Mouse (Mus musculus) liver, adult 2 months (tissue): ENCODE data around the gene Slc35f5. TPM values are rescaled to one million over a fixed set of nuclear protein-coding genes. Genes with fewer than 3 reads are reported as not detected.

Experiments
- DNase-seq: peaks from one replicate; pipeline ENCODE4 v3.0.0-alpha.2; 2011; ENCODE audit warnings: low read depth, low spot score; ENCODE audit errors: extremely low read depth
- H3K27ac ChIP-seq: fragments of 200-500 bp; replicated peaks from 2 replicates; pipeline ENCODE4 v1.5.1; 2012; ENCODE audit warnings: low read depth, mild to moderate bottlenecking, control low read depth, inconsistent platforms, low read length; ENCODE audit not compliant: insufficient read depth
- H3K27me3 ChIP-seq: fragments of 200-500 bp; 2 replicates; pipeline ENCODE4 v1.6.1; 2012; ENCODE audit warnings: mild to moderate bottlenecking, moderate library complexity, low read length, inconsistent platforms; ENCODE audit not compliant: control insufficient read depth, insufficient read depth
- H3K36me3 ChIP-seq: fragments of 200-500 bp; 2 replicates; pipeline ENCODE4 v1.6.1; 2012; ENCODE audit warnings: low read length, inconsistent platforms; ENCODE audit not compliant: control insufficient read depth, insufficient read depth
- H3K4me1 ChIP-seq: fragments of 200-500 bp; 2 replicates; pipeline ENCODE4 v1.6.1; 2011; ENCODE audit warnings: low read length; ENCODE audit not compliant: control insufficient read depth, insufficient read depth
- H3K4me3 ChIP-seq: fragments of 200-500 bp; 2 replicates; pipeline ENCODE4 v1.5.1; 2011; ENCODE audit warnings: low read depth, mild to moderate bottlenecking, control low read depth, low read length, moderate library complexity; ENCODE audit not compliant: insufficient read depth
- H3K79me2 ChIP-seq: fragments of 200-500 bp; 2 replicates; pipeline ENCODE4 v1.6.1; 2012; ENCODE audit warnings: inconsistent platforms, mild to moderate bottlenecking, low read length, moderate library complexity; ENCODE audit not compliant: control insufficient read depth, insufficient read depth
- H3K9ac ChIP-seq: fragments of 200-500 bp; 2 replicates; pipeline ENCODE4 v1.6.1; 2012; ENCODE audit warnings: low read depth, mild to moderate bottlenecking, control low read depth, inconsistent platforms, low read length
- CTCF ChIP-seq: fragments of 200-500 bp; IDR thresholded peaks from 2 replicates; pipeline ENCODE4 v1.5.1; 2011; ENCODE audit warnings: low read depth, low read length, control low read depth
- POLR2A ChIP-seq: fragments of 200-500 bp; IDR thresholded peaks from 2 replicates; pipeline ENCODE4 v1.6.1; 2011; ENCODE audit warnings: low read length, control low read depth; ENCODE audit not compliant: insufficient read depth; ENCODE audit errors: extremely low read depth
- WGBS: fragments of 180-500 bp; shearing (Covaris S2); methylation state at CpG from one replicate; pipeline ENCODE4 v1.1.7; 2018; 5-methylcytosine and 5-hydroxymethylcytosine counted together
- polyA plus RNA-seq: library from polyadenylated mRNA; depleted of rRNA; stranded (reverse); fragments of >200 nt; gene quantifications from 2 replicates; pipeline ENCODE4 v1.2.3, GENCODE M21; 2012; rRNA removed
- total RNA-seq: library from RNA; depleted of rRNA; stranded (reverse); fragments of >200 nt; gene quantifications from 2 replicates; pipeline ENCODE4 v1.2.3, GENCODE M21; 2014; rRNA removed

Slc35f5 gene
- 37.2 and 44.3 TPM in 2 replicates for total RNA-seq
- polyA plus RNA-seq: 21.5 and 24.5 TPM in 2 replicates

- Histone ChIP-seq H3K9ac (peak within 1 kb of the TSS; percentile 94), H3K4me1 (peaks cover 2% of the 10 kb centered on the region), H3K27me3 (no peaks in the 10 kb centered on the region), H3K36me3 (peaks cover 4% of the 10 kb centered on the region; the same call in 1 of the 2 replicates), H3K27ac (peak within 1 kb of the TSS; percentile 94), H3K4me3 (peak within 1 kb of the TSS; percentile 83), H3K79me2 (no peaks in the 10 kb centered on the region; the same call in 1 of the 2 replicates)
- WGBS: under 1% methylated on average over 61 of the region's 61 CpGs
- peak; percentile 93 for DNase-seq
- TF ChIP-seq POLR2A: peak; percentile 78
- TF ChIP-seq CTCF: no peak
These were observed at the start of gene Slc35f5 for GRCm38 (mm10) chr1:125560259-125561192. Slc35f5 (plus strand) TSS chr1:125560595.

DNA sequence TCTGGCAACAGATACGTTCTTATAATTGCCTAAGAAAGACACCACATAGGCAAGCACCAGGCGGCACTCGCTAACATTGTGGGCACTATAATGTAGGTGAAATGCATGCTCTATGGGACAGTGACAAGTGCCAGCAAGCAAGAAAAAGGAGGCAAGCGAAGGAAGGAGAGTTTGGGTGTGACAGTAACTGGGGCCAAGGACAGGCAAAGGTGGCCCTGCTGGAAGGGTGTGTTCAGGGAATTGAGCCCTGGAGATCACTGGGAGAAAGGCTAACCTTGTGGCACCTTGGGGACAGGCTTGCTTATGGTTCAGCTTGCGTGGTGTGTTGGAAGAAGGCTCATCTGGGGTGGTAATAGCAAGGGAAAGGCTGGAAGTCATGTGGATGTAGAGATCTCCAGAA is 45.7 kb upstream of the Slc35f5 start:
- TF ChIP-seq CTCF (no peak), POLR2A (no peak)
- H3K79me2 ChIP-seq: no peaks in the 10 kb centered on the region
- H3K4me3 ChIP-seq: no peak overlapping the region
- no peak overlapping the region for H3K27ac ChIP-seq
- 97% methylated on average over 5 of the region's 5 CpGs for WGBS
- H3K36me3 ChIP-seq: no peaks in the 10 kb centered on the region
- peaks cover 6% of the 10 kb centered on the region for H3K4me1 ChIP-seq
- H3K9ac ChIP-seq: no peak overlapping the region
- H3K27me3 ChIP-seq: no peaks in the 10 kb centered on the region
- DNase-seq: no peak

DNA sequence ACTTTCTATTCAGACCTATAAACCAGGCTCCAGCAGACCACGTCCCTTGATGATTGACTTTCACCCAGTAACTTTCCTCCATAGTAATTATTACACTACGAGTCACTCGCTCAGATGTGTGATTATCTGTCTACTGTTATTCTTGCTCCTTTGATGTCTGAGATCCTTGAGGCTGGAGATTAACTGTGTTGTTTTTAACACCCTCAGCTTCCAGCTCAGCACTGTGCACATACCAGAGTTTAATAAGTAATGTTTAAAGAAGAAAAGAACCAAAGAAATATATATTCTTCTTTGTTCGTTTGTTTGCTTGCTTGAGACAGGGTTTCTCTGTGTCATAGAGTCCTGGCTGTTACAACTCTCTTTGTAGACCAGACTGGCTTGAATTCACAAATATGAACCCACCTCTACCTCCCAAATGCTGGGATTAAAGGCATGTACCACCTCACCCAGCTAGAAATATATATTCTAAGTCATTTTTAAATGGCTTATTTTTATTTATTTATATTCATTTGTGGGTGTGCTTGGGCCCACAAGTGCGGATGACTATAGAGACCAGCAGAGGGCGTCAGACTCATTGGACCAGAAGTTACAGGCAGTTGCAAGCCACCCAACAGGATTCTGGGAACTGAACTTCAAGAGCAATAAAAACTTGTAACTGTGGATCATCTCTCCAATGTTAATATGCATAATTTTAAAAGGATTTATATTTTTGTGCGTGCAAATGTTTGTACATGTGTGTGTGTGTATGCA is 43.3 kb upstream of the Slc35f5 start:
- peak; percentile 12 for DNase-seq
- Histone ChIP-seq H3K9ac (no peak overlapping the region), H3K36me3 (no peaks in the 10 kb centered on the region), H3K27me3 (no peaks in the 10 kb centered on the region), H3K27ac (no peak overlapping the region), H3K4me3 (no peak overlapping the region), H3K79me2 (no peaks in the 10 kb centered on the region), H3K4me1 (peaks cover 6% of the 10 kb centered on the region)
- 85% methylated on average over 7 of the region's 7 CpGs for WGBS
- TF ChIP-seq CTCF (peak; percentile 16; the same call in 1 of the 2 replicates), POLR2A (no peak)

DNA sequence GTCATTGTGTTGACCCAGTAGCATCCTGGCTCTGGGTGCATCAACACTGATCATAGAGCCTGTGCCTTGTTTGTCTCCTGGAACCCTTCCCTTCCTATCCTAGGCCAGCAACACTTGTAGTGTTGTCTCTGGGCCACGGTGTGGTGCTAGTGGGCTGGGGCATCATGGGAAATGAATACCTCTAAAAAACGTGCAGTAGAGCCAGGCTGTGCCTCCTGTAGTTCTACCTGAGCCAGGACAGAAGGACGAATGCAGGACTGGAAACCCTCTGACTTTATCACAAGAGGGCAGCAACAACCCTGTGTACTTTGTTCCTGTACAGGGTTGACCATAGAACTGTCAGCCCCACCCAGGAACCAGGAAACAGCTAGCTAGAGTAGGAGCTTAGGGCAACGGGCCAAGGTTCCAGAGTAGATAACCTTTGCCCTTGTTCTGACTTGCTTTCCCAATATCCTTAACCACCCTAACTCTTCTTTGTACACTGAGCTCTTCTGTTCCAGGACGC is 41.2 kb upstream of the Slc35f5 start:
- peak overlapping the region; percentile 71 for H3K27ac ChIP-seq
- WGBS: 5% methylated on average over 5 of the region's 5 CpGs
- no peaks in the 10 kb centered on the region for H3K79me2 ChIP-seq
- H3K4me3 ChIP-seq: no peak overlapping the region
- H3K4me1 ChIP-seq: peaks cover 6% of the 10 kb centered on the region
- peak; percentile 97 for DNase-seq
- H3K36me3 ChIP-seq: no peaks in the 10 kb centered on the region
- no peak for TF ChIP-seq POLR2A
- peak; percentile 84 for TF ChIP-seq CTCF
- H3K27me3 ChIP-seq: no peaks in the 10 kb centered on the region
- H3K9ac ChIP-seq: no peak overlapping the region

DNA sequence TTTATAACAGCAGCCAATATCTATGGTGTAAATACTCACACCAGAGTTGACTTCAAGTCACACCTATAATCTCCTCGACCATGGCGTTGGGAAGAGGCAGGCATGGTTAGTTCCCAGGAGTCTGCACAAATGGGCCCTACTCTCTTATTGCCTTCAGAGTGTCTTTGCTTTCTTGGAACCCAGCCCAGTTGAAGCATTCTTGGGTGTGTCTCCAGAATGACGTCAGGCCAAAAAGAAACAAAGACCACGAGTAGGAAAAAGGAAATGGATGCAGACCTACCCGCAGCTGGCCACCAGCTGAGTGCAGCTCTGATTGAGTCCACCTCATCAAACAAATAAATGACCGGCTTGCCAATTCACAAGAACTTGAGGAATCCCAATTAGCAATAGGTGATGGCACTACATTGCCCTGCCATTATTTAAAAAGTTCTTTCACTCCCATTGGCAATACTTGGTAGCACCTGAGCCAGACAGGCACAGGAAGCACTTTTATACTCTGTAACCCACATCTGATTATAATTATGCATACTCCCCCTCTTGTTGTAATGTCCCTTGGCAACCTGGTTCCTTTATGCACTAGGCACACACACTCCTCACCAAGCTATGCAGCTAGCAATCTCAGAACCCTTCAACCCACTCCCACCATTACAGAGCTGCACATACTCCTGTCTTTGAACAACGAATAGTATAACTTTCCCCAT is 34.3 kb upstream of the Slc35f5 start:
- no peak for DNase-seq
- Histone ChIP-seq H3K36me3 (no peaks in the 10 kb centered on the region), H3K4me3 (no peak overlapping the region), H3K79me2 (no peaks in the 10 kb centered on the region), H3K27ac (no peak overlapping the region), H3K4me1 (no peaks in the 10 kb centered on the region), H3K9ac (no peak overlapping the region), H3K27me3 (no peaks in the 10 kb centered on the region)
- TF ChIP-seq CTCF: no peak
- TF ChIP-seq POLR2A: no peak
- 69% methylated on average over 7 of the region's 7 CpGs for WGBS
